In the genomic region with DNA sequence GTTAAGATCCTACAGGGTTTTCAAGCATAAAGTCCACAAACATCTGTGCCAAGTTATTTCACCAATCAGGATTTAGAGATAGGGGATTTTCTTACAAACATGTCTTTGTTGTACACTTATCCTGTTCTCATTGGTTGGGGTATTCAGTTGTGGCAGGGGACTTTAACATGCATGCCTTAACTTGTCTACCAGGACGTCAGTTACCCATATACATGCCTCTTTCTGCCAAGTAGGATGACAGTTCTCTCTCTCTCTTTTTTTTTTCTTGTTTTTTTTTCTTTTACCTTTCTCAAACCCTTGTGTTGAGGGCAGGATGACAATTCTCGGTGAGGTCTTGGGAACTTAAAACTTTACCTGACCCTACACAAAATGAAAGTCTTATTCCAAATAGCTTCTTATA, we compare ENCODE assay signal across 16 mouse cellular contexts.
"Had no signal": no experiment of that assay in that cellular context is flagged by ENCODE, and none has a peak within 500 bp of the region (broad histone marks: within the 10 kb centered on the region; RNA-seq: fewer than 3 reads in every experiment).

No protein-coding gene starts in this region.

- H3K36me3 ChIP-seq: neural tube, embryonic 13.5 days; neural tube, embryonic 15.5 days; stomach, embryonic 15.5 days had no signal

- H3K4me2 ChIP-seq: neural tube, embryonic 13.5 days; neural tube, embryonic 15.5 days; stomach, embryonic 15.5 days had no signal

- DNase-seq: retina, postnatal 1 day; right cerebral cortex, adult 18-20 months; right cerebral cortex, postnatal 14 days; right cerebral cortex, postnatal 25 days; right cerebral cortex, postnatal 4 days; spleen, adult 18-20 months; thymus, adult 18-20 months; thymus, adult 2 months; thymus, postnatal 14 days; thymus, postnatal 25 days; thymus, postnatal 36 days; thymus, postnatal 4 days had no signal

- H3K27ac ChIP-seq: neural tube, embryonic 13.5 days; neural tube, embryonic 15.5 days; stomach, embryonic 15.5 days; stomach, postnatal 0 days had no signal

- H3K27me3 ChIP-seq: neural tube, embryonic 15.5 days; stomach, embryonic 15.5 days had no signal

- H3K9me3 ChIP-seq: neural tube, embryonic 13.5 days; neural tube, embryonic 15.5 days; stomach, embryonic 15.5 days had no signal

- H3K4me3 ChIP-seq: neural tube, embryonic 13.5 days; neural tube, embryonic 15.5 days; stomach, embryonic 15.5 days had no signal

- H3K9ac ChIP-seq: neural tube, embryonic 13.5 days; neural tube, embryonic 15.5 days; stomach, embryonic 15.5 days had no signal
